Mouse (Mus musculus): ENCODE results near the gene Dlgap4. TPM values are rescaled to one million over a fixed set of nuclear protein-coding genes. Genes with fewer than 3 reads are reported as not detected.

Dlgap4 gene
- total RNA-seq, 2 experiments from 2014 or later: 8.3 to 9.0 TPM

Other genes starting within 250 kb of the Dlgap4 start
- under 0.01 and 2.5 TPM in 2 replicates for gene Epb41l1, start 192.8 kb upstream of the Dlgap4 start, total RNA-seq (2015; ENCODE audit: low replicate concordance)
- gene Epb41l1, start 192.8 kb upstream of the Dlgap4 start, total RNA-seq (2017; ENCODE audit: low replicate concordance): 0.34 and 0.84 TPM in 2 replicates
- 1.0 and 2.1 TPM in 2 replicates for gene Aar2, start 66.1 kb upstream of the Dlgap4 start, total RNA-seq (2015; ENCODE audit: low replicate concordance)
- gene Aar2, start 66.1 kb upstream of the Dlgap4 start, total RNA-seq (2017; ENCODE audit: low replicate concordance): 3.5 and 7.2 TPM in 2 replicates
- gene Myl9, start 161.7 kb downstream of the Dlgap4 start, total RNA-seq (2015; ENCODE audit: low replicate concordance): 1.3 and 4.4 TPM in 2 replicates
- 0.60 and 2.5 TPM in 2 replicates for gene Myl9, start 161.7 kb downstream of the Dlgap4 start, total RNA-seq (2017; ENCODE audit: low replicate concordance)
- gene Tgif2, start 226.3 kb downstream of the Dlgap4 start, total RNA-seq (2015; ENCODE audit: low replicate concordance): 0.77 and 2.3 TPM in 2 replicates
- gene Tgif2, start 226.3 kb downstream of the Dlgap4 start, total RNA-seq (2017; ENCODE audit: low replicate concordance): 2.8 and 2.9 TPM in 2 replicates
- gene 4930518I15Rik, start 244.2 kb downstream of the Dlgap4 start, total RNA-seq (2015; ENCODE audit: low replicate concordance): not detected in 2 replicates
- 3.3 and 4.6 TPM in 2 replicates for gene 4930518I15Rik, start 244.2 kb downstream of the Dlgap4 start, total RNA-seq (2017; ENCODE audit: low replicate concordance)
- gene Rab5if, start 249.4 kb downstream of the Dlgap4 start, total RNA-seq (2015; ENCODE audit: low replicate concordance): 74.6 and 109 TPM in 2 replicates
- 42.8 and 46.2 TPM in 2 replicates for gene Rab5if, start 249.4 kb downstream of the Dlgap4 start, total RNA-seq (2017; ENCODE audit: low replicate concordance)

All from erythroblast, adult 5-6 weeks (primary cell).